Mouse (Mus musculus): ENCODE results near the gene 2010111I01Rik.
"Not testable (repeated sequence)": the region's sequence is repeated elsewhere in the genome, so short reads cannot be mapped to it uniquely, and the experiment has no call there.

The 2010111I01Rik gene

DNA sequence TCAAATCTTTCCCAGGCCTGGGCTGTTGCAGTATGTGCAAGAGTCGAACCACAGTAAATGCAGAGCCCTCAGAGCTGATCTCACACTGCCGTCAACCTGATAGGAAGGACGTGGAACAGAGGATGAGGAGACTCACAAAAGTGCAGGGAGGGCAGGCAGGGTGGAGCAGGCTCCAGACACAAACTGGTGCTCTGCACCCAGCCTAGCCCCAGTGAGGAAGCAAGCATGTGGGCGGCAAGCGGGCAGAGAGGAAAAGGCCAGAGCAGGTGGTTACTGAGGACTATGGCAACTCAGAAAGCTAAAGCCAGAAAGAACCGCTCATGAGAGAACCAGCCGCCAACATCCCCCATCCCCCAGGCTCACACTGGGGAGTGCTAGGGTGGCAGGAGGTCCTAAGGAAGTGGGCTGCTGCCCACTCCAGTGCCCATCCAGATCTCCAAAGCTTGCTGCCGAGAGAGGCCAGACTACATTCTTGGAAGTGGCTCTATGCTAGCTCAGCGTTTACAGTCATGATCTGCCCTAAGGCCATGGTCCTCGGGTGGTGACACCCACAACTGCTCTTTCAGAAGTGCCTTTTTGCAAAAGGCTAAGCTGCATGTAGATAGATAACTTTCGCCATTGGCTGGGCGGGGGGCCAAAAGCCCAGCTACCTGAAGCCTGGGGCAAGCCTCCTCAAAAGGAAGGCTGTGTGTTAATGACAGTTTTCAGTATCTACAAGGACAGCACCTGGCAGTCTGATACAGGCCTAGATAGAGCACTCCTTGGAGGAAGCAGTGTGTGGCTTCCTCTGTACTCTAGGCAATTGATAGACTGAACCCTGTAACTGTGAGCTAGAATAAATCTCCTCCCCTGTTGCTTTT is 349.3 kb downstream of the 2010111I01Rik start:
- no peak for DNase-seq (ENCODE audit: extremely low spot score)

DNA sequence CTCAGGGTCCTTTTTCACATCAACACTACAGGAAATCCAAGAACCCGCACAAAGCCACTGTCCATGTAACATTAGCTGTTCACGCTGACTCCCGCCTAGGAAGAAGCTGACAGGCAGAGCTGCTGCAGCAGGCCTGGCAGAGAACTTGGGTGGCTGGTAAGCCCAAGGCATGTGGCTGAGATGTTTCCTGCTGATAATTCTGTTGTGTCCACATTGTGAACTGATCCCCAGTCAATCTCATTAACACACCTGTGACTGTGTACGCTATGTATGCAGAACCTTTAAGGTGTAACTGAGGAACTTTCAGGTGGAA is 349.9 kb downstream of the 2010111I01Rik start:
- no peak for DNase-seq (ENCODE audit: extremely low spot score)

DNA sequence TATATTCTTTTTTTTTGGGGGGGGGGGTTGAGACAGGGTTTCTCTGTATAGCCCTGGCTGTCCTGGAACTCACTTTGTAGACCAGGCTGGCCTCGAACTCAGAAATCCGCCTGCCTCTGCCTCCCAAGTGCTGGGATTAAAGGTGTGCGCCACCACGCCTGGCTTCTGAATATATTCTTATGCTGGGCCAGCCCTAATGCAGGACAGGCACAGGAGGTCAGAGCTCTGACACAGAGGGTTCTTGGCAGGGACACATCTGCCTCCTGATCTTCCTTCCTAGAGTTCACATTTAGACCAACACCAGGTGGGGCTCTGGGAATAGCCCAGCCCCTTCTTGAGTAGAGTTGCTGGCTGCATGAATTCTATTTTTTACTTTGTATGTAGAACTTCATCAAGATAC is 350.4 kb downstream of the 2010111I01Rik start:
- DNase-seq (ENCODE audit: extremely low spot score): not testable (repeated sequence)

DNA sequence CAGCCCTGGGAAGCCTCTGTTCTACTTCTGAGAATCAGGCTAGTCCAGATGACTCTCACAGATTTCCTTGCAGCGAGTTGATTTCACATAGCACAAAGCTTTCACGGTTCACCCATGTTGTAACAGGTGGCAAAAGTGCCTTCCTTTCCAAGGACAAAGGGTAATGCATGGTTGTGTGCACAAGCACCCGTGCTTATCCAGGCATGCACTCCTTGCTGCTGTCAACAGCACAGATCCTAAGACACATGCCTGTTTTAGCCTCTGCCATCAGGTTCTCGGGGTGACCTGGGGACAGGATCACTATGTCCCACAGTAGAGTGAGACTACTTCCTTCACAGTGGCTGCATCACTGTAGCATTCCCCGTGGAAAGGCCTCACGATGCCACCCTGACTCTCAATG is 351.1 kb downstream of the 2010111I01Rik start:
- DNase-seq (ENCODE audit: extremely low spot score): no peak

DNA sequence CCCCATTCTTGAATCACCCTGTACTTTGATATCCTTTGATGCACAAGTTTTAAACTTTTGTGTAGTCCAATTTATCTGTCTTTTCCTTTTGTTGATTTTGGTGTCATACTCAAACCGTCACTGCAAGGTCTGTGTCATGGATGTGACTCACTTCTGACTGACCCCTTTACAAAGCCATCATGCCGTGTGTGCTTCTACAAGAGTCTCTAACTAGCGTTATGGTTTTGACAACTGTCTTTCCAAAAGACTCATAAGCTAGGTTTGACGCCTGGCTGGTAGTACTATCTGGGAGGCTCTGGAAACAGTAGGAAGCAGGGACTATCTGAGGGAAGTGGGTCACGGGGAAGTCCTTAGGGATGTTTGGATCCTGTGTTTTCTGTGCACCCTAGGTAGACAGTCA is 351.7 kb downstream of the 2010111I01Rik start:
- DNase-seq (ENCODE audit: extremely low spot score): no peak

DNA sequence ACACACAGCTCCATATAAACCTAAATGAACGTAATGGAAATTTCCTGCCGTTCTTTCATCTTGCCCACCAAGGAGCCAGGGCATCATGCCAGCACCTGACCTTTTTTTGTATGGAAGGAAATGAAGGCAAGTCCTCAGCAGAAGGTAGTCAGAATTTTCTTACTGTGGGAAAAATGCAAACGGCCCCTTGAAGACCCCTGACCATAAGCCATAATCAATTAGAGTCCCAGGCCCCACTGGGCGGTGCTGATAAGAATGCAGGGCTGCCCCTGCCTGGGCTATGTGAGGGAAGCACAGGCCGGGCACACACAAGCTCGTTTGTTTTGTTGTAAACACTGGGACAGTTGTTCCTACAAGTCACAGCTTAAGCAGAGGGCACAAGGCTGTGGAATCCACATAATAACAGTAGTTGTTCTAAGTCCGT is 353.0 kb downstream of the 2010111I01Rik start:
- no peak for DNase-seq (ENCODE audit: extremely low spot score)

DNA sequence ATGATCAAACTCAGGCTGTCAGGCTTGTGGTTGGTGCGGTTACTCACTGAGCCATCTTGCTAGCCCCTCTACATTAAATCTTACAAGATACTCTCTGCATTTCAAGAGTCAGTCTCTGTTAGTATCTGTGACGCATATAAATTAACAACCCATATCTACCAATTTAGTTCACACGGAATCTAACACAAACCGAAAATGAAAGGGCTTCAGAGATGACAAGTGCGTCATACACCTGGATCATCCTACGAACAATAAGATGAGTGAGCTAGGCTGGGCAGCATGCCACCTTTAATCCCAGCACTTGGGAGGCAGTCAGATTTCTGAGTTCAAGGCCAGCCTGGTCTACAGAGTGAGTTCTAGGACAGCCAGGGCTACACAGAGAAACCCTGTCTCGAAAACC is 355.1 kb downstream of the 2010111I01Rik start:
- DNase-seq (ENCODE audit: extremely low spot score): no peak

DNA sequence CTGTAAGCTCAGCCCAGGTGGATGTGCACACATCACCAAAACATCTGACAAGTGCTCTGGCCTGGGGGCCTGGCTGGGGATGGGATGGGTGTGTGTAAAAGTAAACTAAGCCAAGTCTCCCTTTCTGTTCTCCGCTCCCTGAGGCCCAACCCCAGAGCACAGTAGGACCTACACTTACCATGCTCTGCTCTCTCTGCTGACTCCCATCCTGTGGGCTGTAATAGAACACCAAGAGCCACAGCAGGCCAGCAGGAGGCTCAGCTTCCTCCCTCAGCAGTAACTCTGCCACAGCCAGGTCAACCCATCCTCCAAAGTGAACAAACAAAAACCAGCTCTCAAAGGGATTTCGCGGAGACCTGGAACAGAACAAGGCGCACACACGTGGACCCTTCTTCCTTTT is 357.0 kb downstream of the 2010111I01Rik start:
- DNase-seq (ENCODE audit: extremely low spot score): no peak

DNA sequence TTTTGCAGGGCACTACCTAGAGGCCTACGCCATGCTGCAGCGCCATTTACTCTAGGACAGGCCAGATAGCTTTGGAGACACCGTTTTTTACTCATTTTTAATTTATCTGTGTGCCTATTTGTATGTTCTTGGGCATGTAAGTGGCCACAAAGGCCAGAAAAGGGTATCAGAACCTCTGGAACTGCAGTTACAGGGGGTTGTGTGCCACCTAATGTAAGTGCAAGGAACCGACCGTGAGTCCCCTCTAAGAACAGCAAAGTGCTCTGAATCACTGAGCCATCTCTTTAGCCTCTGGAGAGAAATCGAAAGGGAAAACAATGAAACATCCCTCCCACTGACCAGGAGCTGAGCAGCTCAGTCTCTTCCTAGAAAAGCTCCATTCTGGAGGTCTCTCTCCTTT is 358.1 kb downstream of the 2010111I01Rik start:
- DNase-seq (ENCODE audit: extremely low spot score): no peak

DNA sequence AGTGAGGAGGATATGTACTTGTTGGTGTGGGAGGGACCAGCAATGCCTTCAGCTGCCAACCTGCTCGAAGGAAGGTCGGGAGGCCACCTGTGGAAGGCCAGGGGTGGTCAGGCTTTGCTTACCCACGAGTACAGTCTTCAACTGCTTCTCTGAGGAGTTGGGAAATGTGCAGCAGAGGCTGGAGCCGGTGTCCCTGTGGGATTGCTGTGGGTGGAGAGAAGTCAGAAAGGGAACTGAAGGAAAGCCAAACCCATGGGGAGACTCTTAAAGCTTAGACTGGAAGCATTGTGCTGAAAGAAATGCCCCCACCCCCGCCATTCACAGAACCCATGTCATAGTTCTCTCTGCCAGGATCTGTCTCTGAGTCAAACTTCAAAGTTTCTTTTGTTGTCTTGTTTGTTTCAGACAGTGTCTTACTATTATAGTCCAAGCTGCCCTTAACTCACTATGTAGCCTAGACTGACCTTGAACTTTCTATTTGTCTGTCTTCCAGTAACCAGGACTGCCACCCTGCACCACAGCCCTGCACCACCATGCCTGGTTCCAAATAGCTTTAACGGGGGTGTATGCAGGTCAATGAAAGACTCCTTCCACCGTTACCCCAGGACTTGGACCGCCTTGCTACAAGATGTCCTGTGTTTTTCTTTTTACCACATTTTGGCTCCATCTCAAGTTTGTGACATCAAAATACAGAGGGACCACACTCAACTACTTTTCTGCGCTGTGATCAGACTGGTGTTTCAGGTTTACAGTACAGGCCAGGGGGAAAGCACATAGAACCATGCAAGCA is 358.8 kb downstream of the 2010111I01Rik start:
- DNase-seq (ENCODE audit: extremely low spot score): no peak

DNA sequence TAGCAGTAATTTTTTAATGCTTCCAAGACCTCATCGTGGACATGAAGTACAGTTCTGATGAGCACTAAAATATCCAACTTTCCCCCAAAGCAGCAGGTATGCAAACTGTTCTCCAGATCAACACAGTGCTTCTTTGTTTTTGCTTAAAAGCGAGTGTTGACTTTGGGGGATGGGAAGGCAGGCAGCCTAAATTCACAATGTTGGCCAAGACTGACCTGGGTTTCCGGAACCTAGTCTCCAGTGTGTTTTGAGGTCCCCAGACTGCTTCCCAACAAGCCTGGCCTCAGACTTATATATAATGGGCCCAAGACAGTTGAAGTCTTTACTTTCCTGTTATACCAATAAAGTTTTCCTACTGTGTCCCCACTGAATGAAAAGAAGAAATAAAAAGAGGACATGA is 359.6 kb downstream of the 2010111I01Rik start:
- DNase-seq (ENCODE audit: extremely low spot score): no peak

DNA sequence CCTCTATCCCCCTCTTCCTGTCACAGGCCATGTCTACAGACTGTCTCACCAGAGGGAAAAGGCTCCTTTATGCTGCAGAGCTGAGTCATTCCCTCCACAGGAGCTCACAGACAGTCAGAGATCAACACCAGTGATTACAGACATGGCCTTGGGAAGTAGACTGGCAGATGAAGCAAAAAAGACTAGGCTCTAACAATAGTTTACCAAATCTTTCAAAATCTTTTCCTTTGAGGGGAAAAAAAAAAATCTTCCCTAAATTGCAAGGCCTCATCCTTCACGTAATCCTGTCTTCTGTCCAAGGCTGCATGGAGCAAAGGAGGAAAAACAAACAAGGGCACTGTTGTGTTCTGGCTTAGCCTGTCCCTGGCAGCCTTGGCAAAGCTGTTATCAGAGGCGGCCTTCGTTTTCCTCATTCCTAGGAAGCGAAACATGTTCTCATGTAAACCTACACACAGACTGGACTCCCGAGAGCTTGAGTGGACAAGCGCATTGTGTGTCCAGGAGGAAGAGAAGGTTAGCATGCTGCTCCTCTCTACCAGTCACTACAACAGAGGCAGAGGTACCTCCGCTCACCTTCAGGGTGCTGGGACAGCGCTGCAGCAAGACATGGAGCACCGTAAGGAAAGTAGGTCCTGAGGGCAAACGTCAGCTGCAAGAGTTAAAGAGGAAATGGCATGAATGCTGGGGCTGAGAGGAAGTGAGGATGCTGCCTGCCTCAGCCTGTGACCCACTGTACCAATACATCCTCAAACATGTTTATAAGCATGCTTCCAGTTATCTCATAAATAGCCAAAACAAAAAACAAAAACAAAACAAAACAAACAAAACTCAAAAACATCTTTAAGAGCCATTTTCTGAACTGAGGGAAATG is 360.5 kb downstream of the 2010111I01Rik start:
- DNase-seq (ENCODE audit: extremely low spot score): no peak

DNA sequence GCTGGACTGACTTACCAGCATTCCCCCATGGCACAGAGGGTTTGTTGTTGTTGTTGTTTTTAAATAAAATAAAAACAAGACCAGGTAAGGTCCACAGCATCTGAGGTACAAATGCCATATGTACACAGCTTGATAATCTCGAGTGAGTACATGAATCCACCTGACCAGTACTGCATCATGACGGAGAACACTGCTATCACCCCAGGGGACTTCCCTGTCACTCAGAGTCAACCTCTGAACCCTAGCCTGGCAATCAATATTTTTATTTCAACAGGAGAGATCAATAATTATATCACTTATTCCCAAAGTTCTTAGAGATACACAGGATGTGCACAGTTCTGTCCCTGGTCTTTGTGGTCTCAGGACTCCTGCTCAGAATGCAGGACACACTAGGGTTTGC is 361.3 kb downstream of the 2010111I01Rik start:
- DNase-seq (ENCODE audit: extremely low spot score): no peak

DNA sequence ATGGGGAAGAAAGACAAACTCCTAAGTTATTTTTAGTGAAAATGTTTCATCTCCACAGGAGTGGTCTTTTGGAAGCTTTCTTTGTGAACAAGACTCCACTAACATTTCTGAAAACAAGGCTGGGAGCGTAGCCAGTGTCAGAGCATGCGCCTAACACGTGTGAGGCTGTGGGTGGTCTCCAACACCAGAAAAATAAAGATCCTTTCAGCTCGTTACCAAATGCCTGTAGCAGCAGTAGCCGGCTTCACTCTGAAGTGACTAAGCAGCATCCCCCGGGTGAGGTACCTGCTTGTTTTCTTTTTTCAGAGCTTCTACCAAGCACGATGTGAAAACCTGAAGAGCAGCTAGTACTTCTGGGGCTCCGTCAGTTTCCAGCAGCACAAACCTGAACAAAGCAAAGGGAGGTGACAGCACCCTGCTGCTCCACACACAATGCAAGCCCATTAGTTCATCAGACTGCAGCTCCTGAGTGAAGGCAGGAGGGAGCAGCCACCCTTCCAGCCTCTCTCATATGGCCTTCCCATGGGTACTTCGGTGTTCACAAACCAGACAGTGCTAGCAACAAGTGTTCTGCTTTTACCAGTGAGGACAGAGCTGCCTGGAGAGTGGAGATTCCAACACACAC is 365.7 kb downstream of the 2010111I01Rik start:
- DNase-seq (ENCODE audit: extremely low spot score): peak; percentile 33

DNA sequence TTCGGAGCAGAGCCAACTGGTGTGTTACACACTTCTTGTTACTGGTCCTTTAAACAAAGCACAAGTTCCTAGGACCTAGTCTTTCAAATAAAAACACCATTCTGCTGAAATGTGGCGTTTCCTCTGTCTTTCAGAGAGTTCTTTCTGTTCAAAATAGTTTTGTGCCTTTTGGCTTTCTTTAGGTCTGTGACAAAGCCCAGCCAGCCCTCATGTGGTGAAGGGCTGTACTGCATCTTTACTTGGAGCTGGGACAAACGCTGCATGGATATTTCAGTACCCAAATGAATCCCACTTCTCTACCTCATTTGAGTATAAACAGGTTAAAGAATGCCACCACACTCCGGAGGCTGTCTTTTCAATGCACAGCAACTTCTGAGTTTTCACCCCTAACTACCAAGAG is 366.7 kb downstream of the 2010111I01Rik start:
- DNase-seq (ENCODE audit: extremely low spot score): peak; percentile 72

DNA sequence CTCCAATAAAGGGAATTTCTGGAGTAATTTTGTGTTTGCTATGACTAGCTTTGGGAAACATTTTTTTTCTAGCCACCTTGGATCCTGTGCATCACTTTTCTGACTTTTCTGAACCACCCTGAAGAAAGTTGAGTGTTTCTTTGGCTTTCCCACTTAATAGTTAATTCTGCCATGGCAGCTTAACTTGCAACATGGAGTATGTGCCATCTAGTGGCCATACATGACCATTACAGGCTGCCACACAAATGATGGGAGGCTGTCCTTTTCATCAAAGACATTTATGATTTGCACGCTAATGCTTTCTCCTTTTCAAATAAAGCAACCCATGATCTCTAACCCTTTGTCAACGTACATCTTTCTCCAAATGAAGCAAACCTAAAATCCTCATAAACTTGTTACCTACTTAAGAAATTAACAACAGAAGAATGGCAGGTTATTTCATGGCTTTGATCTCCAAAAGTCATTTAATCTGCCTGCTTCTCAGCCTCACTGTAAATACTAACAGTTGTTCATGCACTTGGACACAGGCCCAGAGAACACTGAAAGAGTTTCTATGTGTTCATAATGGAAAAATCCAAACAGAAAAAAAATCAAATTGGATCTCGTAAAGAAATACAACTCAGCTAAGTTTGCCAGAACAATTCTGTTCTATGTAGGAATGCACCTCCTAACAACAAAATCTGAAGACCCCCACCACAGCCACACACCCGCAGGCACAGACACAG is 368.0 kb downstream of the 2010111I01Rik start:
- peak; percentile 53 for DNase-seq (ENCODE audit: extremely low spot score)

DNA sequence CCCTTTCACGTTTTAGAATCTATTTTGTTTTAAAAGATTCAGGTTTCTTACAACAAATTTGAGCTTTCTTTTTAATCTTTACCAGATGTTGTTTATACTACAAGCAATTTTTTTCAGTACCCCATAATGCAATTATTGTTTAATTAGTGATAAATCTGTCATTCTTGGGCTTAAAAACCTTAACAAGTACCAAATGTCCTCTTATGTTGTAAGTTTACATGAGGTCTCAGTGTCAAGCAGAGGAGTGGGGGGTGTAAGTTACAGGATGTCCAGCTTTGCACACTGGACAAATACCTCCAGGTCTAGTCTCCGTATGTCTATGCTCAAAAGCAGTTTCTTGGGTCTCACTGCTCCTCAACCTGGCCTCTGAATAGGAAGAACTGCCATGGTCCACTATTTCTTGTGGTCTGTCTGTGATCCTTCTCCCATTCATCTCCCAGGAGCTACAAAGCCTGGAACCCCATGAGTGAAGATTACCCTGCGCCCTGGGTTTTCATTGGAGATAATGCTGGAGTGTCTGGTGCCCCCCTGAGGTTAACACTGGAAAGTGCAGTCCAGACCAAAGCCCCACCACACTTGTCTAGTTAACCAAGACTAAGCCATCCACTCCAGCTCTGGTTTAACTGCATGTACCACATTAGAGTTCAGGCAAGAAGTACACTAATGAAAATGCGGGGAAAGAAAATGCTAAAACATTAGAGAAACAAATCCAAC is 370.9 kb downstream of the 2010111I01Rik start:
- peak; percentile 67 for DNase-seq (ENCODE audit: extremely low spot score)

DNA sequence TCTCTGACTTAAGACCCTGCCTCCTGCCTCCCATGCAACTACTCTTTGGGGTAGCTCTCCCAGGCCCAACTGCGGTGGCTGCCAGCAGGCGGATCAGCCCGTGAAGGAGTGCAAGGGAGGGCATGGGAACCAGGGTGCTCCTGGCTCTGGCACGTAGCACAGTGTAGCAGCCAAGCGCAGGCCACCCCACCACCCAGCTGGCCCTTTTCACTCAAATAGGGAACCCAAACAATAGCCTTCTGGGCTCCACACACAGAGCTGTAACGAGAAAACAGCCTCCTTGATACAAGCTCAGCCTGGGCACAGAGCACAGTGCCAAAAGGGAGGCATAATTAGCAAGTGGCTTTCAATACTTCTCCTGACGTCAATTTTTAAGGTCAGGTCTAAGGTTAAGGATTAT is 371.6 kb downstream of the 2010111I01Rik start:
- no peak for DNase-seq (ENCODE audit: extremely low spot score)

DNA sequence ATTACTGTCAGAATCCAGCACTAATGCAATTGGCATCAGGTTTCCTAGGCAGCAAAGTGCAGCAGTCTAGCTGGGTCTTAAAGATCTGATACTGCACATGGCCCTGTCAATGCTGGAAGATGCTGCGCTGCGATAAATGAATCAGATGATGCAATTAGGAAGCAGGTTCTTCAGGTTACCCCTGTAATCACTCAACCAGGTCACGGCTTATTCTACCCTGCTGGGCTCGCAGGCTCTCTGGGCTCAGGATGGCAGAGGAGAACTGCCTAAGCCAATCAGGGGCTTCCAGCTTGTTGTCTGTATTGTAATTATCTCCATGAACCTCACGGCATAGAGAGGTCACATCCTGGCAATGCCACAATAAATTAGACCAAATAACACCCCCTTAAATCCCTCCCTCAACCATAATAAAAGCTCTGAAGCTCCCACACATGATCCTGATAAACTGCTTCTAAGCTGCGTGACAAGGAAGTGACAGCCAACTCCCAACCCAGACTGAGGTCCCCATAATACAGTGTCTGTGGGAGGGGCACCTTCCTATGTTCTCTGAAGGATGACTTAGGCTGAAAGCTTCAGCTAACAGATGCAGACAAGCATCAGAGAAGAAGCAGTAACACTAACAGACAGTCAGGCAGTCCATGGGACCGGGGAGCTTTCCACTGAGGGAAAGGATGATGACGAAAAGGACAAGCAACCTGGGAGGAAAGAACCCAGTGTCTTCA is 372.7 kb downstream of the 2010111I01Rik start:
- DNase-seq (ENCODE audit: extremely low spot score): no peak

DNA sequence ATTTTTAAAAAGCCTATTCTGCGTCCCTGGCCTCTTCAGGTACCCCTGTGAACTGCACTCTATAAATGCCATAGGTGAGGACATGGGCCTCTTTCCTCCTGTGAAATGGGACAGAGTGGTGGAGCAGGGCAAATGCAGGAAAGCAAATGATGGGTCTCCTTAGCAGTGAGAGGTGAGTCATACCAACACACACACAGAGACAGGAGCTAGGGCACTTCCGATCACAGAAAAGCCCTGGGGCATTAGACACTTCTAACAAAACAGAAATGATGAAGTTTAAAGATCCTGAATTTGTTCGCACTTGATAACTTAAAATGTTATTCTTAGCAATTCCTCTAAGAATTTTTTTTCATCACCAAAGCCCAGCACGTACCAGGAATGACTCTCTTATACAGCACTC is 375.3 kb downstream of the 2010111I01Rik start:
- DNase-seq (ENCODE audit: extremely low spot score): no peak

All from embryo, embryonic 9.5 days (tissue).